Mouse (Mus musculus): ENCODE measurements around the gene Prnp.

- TF ChIP-seq CTCF (IDR thresholded peaks at IDR 0.05; ENCODE audit: low read depth): no peak
- no peak for TF ChIP-seq EP300 (IDR thresholded peaks at IDR 0.05; ENCODE audit: low read depth)
Observed at GRCm38 (mm10) chr2:131956336-131957256, 46.9 kb downstream of the Prnp start.
